Mouse (Mus musculus) CH12.LX (cell line): ENCODE results near the gene Dusp27. TPM values are rescaled to one million over a fixed set of nuclear protein-coding genes. Genes with fewer than 3 reads are reported as not detected.

Experiments
- DNase-seq: peaks from one replicate; pipeline ENCODE4 v3.0.0-alpha.2; 2013; ENCODE audit errors: extremely low read depth
- H3K27ac ChIP-seq: 2 replicates; pipeline ENCODE4 v1.5.1; 2012; ENCODE audit warnings: low read depth, mild to moderate bottlenecking, control low read depth, moderate library complexity; ENCODE audit not compliant: insufficient read depth
- H3K27me3 ChIP-seq: replicated peaks from 2 replicates; pipeline ENCODE3; 2012; ENCODE audit warnings: inconsistent platforms
- H3K36me3 ChIP-seq, 2 experiments: replicated peaks in 1 of 2; 2 replicates each; pipeline versions ENCODE3 to v1.6.1; 2012; ENCODE audit warnings: inconsistent platforms in 1 of 2, low read length in 1 of 2, mild to moderate bottlenecking in 1 of 2, mixed read lengths in 1 of 2, moderate library complexity in 1 of 2; ENCODE audit not compliant: control insufficient read depth in 1 of 2, insufficient read depth in 1 of 2
- H3K4me1 ChIP-seq, 2 experiments: 2 replicates each; pipeline ENCODE4 v1.6.1; 2012; ENCODE audit warnings: inconsistent platforms in 1 of 2, moderate library complexity in 1 of 2; ENCODE audit not compliant: insufficient read depth in 2 of 2, control insufficient read depth in 1 of 2
- H3K4me2 ChIP-seq: 2 replicates; pipeline ENCODE4 v1.6.1; 2012; ENCODE audit warnings: low read depth, mild to moderate bottlenecking, control low read depth; ENCODE audit not compliant: poor library complexity, insufficient read depth, severe bottlenecking
- H3K4me3 ChIP-seq, 3 experiments: fragments of 150-350 bp in 1 of 3; sonication (generic) in 1 of 3; replicated peaks in 1 of 3; 2 replicates each; pipeline versions ENCODE3 to v1.5.1; 2011 to 2012; ENCODE audit warnings: low read depth in 2 of 3, low read length in 2 of 3, mild to moderate bottlenecking in 2 of 3, moderate library complexity in 2 of 3, control low read depth in 1 of 3, improper control_type of control experiment in 1 of 3, inconsistent platforms in 1 of 3, mixed read lengths in 1 of 3; ENCODE audit not compliant: poor library complexity in 1 of 3
- H3K79me2 ChIP-seq: replicated peaks from 2 replicates; pipeline ENCODE4 v1.6.1; 2012; ENCODE audit warnings: mild to moderate bottlenecking, moderate library complexity; ENCODE audit not compliant: control insufficient read depth, poor library complexity, insufficient read depth, severe bottlenecking; ENCODE audit errors: extremely low read depth
- H3K9ac ChIP-seq: 2 replicates; pipeline ENCODE4 v1.6.1; 2012; ENCODE audit warnings: low read depth, mild to moderate bottlenecking, control low read depth, moderate library complexity; ENCODE audit not compliant: insufficient read depth
- H3K9me3 ChIP-seq: replicated peaks from 2 replicates; pipeline ENCODE3; 2012; ENCODE audit warnings: low read length, inconsistent platforms, mixed read lengths
- CHD2 ChIP-seq: IDR thresholded peaks from 2 replicates; pipeline ENCODE4 v1.6.1; 2011; ENCODE audit warnings: low read length, improper control_type of control experiment
- CTCF ChIP-seq, 2 experiments: IDR thresholded peaks in 1 of 2; conservative IDR thresholded peaks in 1 of 2; 2 replicates each; pipeline ENCODE4 v1.5.1; 2011 to 2012; ENCODE audit warnings: low read depth in 2 of 2, low read length in 2 of 2, improper control_type of control experiment in 1 of 2, inconsistent platforms in 1 of 2, mild to moderate bottlenecking in 1 of 2, moderate library complexity in 1 of 2
- E2F4 ChIP-seq: IDR thresholded peaks from 2 replicates; pipeline ENCODE4 v1.6.1; 2011; ENCODE audit warnings: low read depth, low read length, improper control_type of control experiment; ENCODE audit not compliant: insufficient replicate concordance
- ETS1 ChIP-seq: conservative IDR thresholded peaks from 2 replicates; pipeline ENCODE4 v1.6.1; 2012; ENCODE audit warnings: low read depth, mild to moderate bottlenecking, inconsistent platforms, low read length, improper control_type of control experiment, moderate library complexity
- IRF4 ChIP-seq: IDR thresholded peaks from 2 replicates; pipeline ENCODE4 v1.6.1; 2014; ENCODE audit warnings: low read depth, mild to moderate bottlenecking, inconsistent platforms, low read length, improper control_type of control experiment
- KAT2A ChIP-seq: IDR thresholded peaks from 2 replicates; pipeline ENCODE4 v1.6.1; 2012; ENCODE audit warnings: low read length, improper control_type of control experiment, inconsistent platforms; ENCODE audit not compliant: insufficient replicate concordance
- MAFK ChIP-seq: IDR thresholded peaks from 2 replicates; pipeline ENCODE4 v1.6.1; 2011; ENCODE audit warnings: low read length, improper control_type of control experiment; ENCODE audit not compliant: insufficient replicate concordance
- MAX ChIP-seq: IDR thresholded peaks from 2 replicates; pipeline ENCODE4 v1.6.1; 2011; ENCODE audit warnings: low read length, improper control_type of control experiment
- MAZ ChIP-seq: IDR thresholded peaks from 2 replicates; pipeline ENCODE4 v1.6.1; 2012; ENCODE audit warnings: low read depth, mild to moderate bottlenecking, inconsistent platforms, low read length, improper control_type of control experiment, moderate library complexity
- MEF2A ChIP-seq: IDR thresholded peaks from 2 replicates; pipeline ENCODE4 v1.6.1; 2014; ENCODE audit warnings: low read depth, mild to moderate bottlenecking, inconsistent platforms, low read length, improper control_type of control experiment, borderline replicate concordance
- NELFE ChIP-seq: IDR thresholded peaks from 2 replicates; pipeline ENCODE4 v1.6.1; 2011; ENCODE audit warnings: low read depth, low read length, improper control_type of control experiment
- NRF1 ChIP-seq: IDR thresholded peaks from 2 replicates; pipeline ENCODE4 v1.6.1; 2014; ENCODE audit warnings: low read depth, mild to moderate bottlenecking, inconsistent platforms, low read length, improper control_type of control experiment, moderate library complexity
- POLR2A ChIP-seq: IDR thresholded peaks from 2 replicates; pipeline ENCODE4 v1.6.1; 2011; ENCODE audit warnings: low read depth, mild to moderate bottlenecking, improper control_type of control experiment, low read length
- USF2 ChIP-seq: conservative IDR thresholded peaks from 2 replicates; pipeline ENCODE4 v1.6.1; 2011; ENCODE audit warnings: low read depth, low read length, improper control_type of control experiment
- ZMIZ1 ChIP-seq: IDR thresholded peaks from 2 replicates; pipeline ENCODE4 v1.6.1; 2012; ENCODE audit warnings: low read depth, mild to moderate bottlenecking, inconsistent platforms, low read length, improper control_type of control experiment
- dilution Hi-C: fragments of 300-500 bp; cut with MboI; formaldehyde crosslinking; loops from 2 replicates; pipeline ENCODE4 v1.14.3; 2020; ENCODE audit warnings: low sequenced_read_pairs; ENCODE audit not compliant: extremely low pct_unique_long_range_greater_than_20kb, extremely low pct_ligation_motif_present
- in situ Hi-C: fragments of 300-500 bp; cut with MboI; formaldehyde crosslinking; loops from 3 replicates; pipeline ENCODE4 v1.14.3; 2019; ENCODE audit warnings: low sequenced_read_pairs, low pct_ligation_motif_present, low pct_unique_long_range_greater_than_20kb, mixed read lengths
- polyA plus RNA-seq: library from polyadenylated mRNA; unstranded; fragments of >175 nt; gene quantifications from 2 replicates; pipeline ENCODE4 v1.2.1, GENCODE M21; 2012; ENCODE audit warnings: low read depth; ENCODE audit not compliant: insufficient read length
- total RNA-seq, 2 experiments: library from RNA; depleted of rRNA; stranded (reverse); fragments of 300-350 nt in 1 of 2; fragments of >200 nt in 1 of 2; gene quantifications; 2 replicates each; pipeline ENCODE4 v1.2.3; 2012 to 2014

The Dusp27 gene
- total and polyA plus RNA-seq, 3 experiments, result 0.06 TPM; not detected in 2

GRCm38 (mm10) chr1:166117866-166118639, 9.7 kb downstream of the Dusp27 start:
- no peak overlapping the region for H3K27ac ChIP-seq
- peaks cover 0 to 7% of the 10 kb centered on the region in 2 experiments; a peak in 2 of 4 replicates for H3K4me1 ChIP-seq
- H3K4me2 ChIP-seq, result no peak overlapping the region
- no peaks in the 10 kb centered on the region for H3K79me2 ChIP-seq
- H3K27me3 ChIP-seq, result no peaks in the 10 kb centered on the region
- no peak overlapping the region for H3K4me3 ChIP-seq
- DNase-seq, result no peak
- dilution Hi-C loops, result no loop called here
- H3K36me3 ChIP-seq, result no peaks in the 10 kb centered on the region
- H3K9ac ChIP-seq, result no peak overlapping the region
- H3K9me3 ChIP-seq, result peaks cover 6% of the 10 kb centered on the region
- no peak for TF ChIP-seq ETS1
- TF ChIP-seq MAX, result no peak
- TF ChIP-seq IRF4, result no peak
- no peak for TF ChIP-seq NRF1
- TF ChIP-seq E2F4, result no peak
- TF ChIP-seq MAFK, result no peak
- no peak for TF ChIP-seq ZMIZ1
- in situ Hi-C loops, result no loop called here

DNA sequence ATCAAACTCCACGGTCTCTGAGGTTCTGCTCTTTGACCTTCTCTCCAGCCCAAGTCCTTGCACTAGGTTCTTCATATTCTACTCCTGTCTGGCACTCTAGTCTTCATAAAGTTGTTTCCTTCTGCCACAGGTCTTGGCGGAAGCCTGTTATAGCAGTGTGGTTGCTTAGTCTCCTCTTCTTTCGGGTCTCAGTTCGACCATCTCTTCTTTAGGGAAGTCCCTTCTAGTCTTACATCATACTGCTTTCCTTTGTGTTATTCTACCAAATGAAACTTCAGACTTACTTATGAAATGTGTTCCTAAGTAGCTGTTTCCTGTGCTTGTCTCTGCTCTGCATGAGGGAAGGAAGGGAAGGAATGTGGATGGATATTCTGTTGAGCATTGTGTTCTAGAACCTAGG, 12.0 kb downstream of the Dusp27 start:
- peak overlapping the region; percentile 24; the same call in 1 of the 2 replicates for H3K4me2 ChIP-seq
- no peak overlapping the region for H3K4me3 ChIP-seq
- no peak for DNase-seq
- peaks cover 6% of the 10 kb centered on the region for H3K9me3 ChIP-seq
- TF ChIP-seq ETS1 (no peak), KAT2A (no peak), NELFE (no peak)
- TF ChIP-seq, all 38 proteins: peak for 0
- no peaks in the 10 kb centered on the region for H3K27me3 ChIP-seq
- no peak overlapping the region for H3K27ac ChIP-seq
- in situ Hi-C loops, result no loop called here
- peaks cover 0 to 7% of the 10 kb centered on the region in 2 experiments; a peak in 2 of 4 replicates for H3K4me1 ChIP-seq
- dilution Hi-C loops, result no loop called here
- H3K9ac ChIP-seq, result no peak overlapping the region
- H3K36me3 ChIP-seq, result no peaks in the 10 kb centered on the region
- no peaks in the 10 kb centered on the region for H3K79me2 ChIP-seq

GRCm38 (mm10) chr1:166114986-166115385, 12.7 kb downstream of the Dusp27 start:
- no peak for DNase-seq
- Histone ChIP-seq H3K9me3 (peaks cover 6% of the 10 kb centered on the region), H3K27ac (no peak overlapping the region), H3K4me3 (no peak overlapping the region), H3K36me3 (no peaks in the 10 kb centered on the region), H3K4me2 (no peak overlapping the region), H3K79me2 (no peaks in the 10 kb centered on the region), H3K27me3 (no peaks in the 10 kb centered on the region), H3K9ac (no peak overlapping the region), H3K4me1 (peaks cover 0 to 7% of the 10 kb centered on the region in 2 experiments; a peak in 2 of 4 replicates)
- dilution Hi-C loops, result no loop called here
- TF ChIP-seq POLR2A (no peak), USF2 (no peak), CHD2 (no peak), MAZ (no peak), IRF4 (no peak), NELFE (no peak), CTCF (conservative IDR thresholded peaks at IDR 0.05 in 1 of 2, IDR thresholded peaks at IDR 0.05 in 1 of 2; ENCODE audit: low read depth in 2 of 2, low read length in 2 of 2) (no peak), MEF2A (no peak)
- in situ Hi-C loops, result no loop called here
